Mouse (Mus musculus): Measurements from ENCODE around the gene Tspyl3.

The Tspyl3 gene

GRCm38 (mm10) chr2:153227959-153228358, 2.7 kb upstream of the Tspyl3 start:
- no peak for DNase-seq (ENCODE audit: low read depth, low spot score)

DNA sequence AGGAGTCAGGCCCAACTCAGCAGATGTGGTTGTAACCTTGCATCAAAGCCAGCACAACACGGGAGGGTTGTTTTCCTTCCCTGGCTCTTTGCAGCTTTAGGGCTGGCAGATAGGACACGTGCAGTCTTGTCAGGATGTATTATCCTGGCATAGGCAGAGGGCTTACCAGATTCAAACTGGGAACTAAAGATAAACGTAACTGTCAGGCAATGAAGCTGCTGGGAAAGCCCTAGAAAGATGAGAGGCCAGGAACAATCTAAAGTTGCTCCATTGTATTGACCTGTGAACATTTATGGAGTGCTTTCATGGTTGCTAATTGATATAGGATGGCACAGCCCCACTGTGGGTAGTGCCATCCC, 333 bp upstream of the Tspyl3 start:
- DNase-seq (ENCODE audit: low read depth, low spot score): no peak

DNA sequence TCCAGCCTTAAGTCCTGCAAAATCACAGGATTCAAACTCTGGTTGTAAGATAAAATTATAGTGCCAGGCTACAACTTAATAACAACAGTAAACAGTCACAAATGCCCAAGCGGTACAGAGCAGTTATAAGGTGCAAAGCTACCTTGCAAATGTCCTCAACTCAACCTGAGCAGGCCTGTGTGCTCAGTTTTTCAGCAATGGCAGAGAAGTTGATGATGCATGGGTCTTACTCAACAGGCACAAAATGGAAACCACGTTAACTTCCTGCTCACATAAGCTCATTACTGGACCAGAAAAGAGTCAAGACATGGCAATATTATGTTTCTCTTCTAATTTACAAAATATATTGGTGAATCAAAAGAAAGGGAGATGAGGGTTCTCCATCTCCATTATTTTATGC, 2.7 kb downstream of the Tspyl3 start:
- DNase-seq (ENCODE audit: low read depth, low spot score): no peak

- DNase-seq (ENCODE audit: low read depth, low spot score): no peak
These were observed 3.1 kb downstream of the Tspyl3 start for GRCm38 (mm10) chr2:153222130-153222529.

DNA sequence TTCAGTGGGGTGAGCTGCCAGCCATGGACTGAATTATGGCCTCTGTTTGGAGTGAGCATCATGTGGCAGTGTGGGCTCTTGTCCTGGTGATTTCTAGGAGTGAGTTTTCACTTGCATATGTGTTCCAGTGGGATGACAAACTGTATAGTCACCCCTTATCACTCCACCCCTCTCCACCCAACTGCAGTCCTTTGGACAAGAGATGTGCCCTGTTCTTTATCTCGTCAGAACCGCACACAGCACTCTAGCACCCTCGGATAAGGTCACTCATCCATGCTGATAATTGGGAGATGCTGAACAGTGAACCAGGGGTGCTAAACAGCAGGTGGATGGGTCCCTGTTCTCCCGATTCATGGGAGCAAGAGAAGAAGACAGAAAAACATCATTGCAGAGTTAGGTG, 3.6 kb downstream of the Tspyl3 start:
- DNase-seq (ENCODE audit: low read depth, low spot score): no peak

- no peak for DNase-seq (ENCODE audit: low read depth, low spot score)
These were observed 6.7 kb downstream of the Tspyl3 start for GRCm38 (mm10) chr2:153218516-153218915.

- no peak for DNase-seq (ENCODE audit: low read depth, low spot score)
These were observed 7.4 kb downstream of the Tspyl3 start for GRCm38 (mm10) chr2:153217826-153218340.

DNA sequence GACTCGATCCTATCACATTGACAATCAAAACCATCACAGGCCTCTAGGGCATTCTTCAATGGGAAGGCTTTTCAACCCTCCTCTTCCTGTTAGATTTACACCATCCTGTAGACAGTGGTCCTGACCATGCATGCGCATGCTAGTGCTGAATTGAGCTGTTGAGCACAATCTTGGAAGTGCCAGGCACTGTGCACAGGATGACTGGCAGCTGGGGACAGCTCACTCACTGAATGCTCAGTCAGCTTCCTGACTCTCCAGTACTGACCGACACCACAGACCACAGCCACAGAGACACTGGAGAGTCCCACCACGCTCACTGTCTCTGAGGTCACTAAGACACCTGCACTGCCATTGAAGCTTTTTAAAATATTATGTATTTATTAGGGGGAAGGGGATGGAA, 9.8 kb downstream of the Tspyl3 start:
- no peak for DNase-seq (ENCODE audit: low read depth, low spot score)

DNA sequence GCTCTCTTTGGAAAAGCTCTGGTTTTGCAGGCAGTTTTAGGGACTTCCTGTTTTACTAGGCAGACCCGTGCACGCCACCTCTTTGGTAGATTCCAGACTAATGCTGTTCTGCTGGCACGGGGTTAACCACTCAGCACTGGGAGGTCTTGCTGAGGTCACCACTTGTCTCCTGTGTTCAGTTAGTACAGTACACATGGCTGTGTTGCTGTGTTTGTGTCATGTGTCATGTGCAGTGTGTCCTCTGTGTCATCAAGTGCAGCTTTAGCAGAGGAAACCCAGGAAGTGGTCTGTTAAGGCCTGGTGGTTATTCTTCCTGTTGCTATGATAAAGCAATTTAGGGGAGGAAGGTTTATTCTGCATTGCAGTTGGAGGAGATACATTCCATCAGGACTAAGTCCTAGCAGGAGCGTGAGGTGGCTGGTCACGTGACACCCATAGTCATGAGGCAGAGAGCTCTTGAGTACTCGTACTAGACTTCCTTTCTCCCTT, 10.4 kb downstream of the Tspyl3 start:
- no peak for DNase-seq (ENCODE audit: low read depth, low spot score)

- DNase-seq (ENCODE audit: low read depth, low spot score): no peak
These were observed 11.9 kb downstream of the Tspyl3 start for GRCm38 (mm10) chr2:153213351-153213750.

GRCm38 (mm10) chr2:153211451-153211850, 13.8 kb downstream of the Tspyl3 start:
- no peak for DNase-seq (ENCODE audit: low read depth, low spot score)

GRCm38 (mm10) chr2:153209286-153209685, 16.0 kb downstream of the Tspyl3 start:
- no peak for DNase-seq (ENCODE audit: low read depth, low spot score)

GRCm38 (mm10) chr2:153208149-153208548, 17.1 kb downstream of the Tspyl3 start:
- DNase-seq (ENCODE audit: low read depth, low spot score): no peak

GRCm38 (mm10) chr2:153202766-153203165, 22.5 kb downstream of the Tspyl3 start:
- no peak for DNase-seq (ENCODE audit: low read depth, low spot score)

- DNase-seq (ENCODE audit: low read depth, low spot score): no peak
These were observed 26.1 kb downstream of the Tspyl3 start for GRCm38 (mm10) chr2:153199114-153199513.

GRCm38 (mm10) chr2:153198485-153198884, 26.8 kb downstream of the Tspyl3 start:
- DNase-seq (ENCODE audit: low read depth, low spot score): no peak

DNA sequence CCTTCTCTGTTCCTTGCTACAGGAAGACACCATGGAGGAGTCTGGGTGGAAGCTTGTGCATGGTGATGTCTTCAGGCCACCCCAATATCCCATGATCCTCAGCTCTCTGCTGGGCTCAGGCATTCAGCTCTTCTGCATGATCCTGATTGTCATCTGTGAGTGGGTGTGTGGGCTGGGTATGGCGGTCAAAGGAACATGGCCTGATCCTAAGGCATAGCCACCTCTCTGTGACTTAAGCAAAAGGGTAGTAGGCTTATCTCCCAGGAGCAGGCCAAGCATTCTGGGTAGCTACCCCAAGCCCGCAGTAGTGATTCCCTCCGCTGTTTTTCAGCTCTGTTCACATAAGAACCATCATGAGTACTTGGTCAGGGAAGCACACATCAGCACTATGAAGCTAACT, 31.0 kb downstream of the Tspyl3 start:
- no peak for DNase-seq (ENCODE audit: low read depth, low spot score)

- no peak for DNase-seq (ENCODE audit: low read depth, low spot score)
These were observed 34.0 kb downstream of the Tspyl3 start for GRCm38 (mm10) chr2:153191242-153191641.

- DNase-seq (ENCODE audit: low read depth, low spot score): no peak
These were observed 37.4 kb downstream of the Tspyl3 start for GRCm38 (mm10) chr2:153187848-153188247.

GRCm38 (mm10) chr2:153186176-153186591, 39.1 kb downstream of the Tspyl3 start:
- no peak for DNase-seq (ENCODE audit: low read depth, low spot score)

DNA sequence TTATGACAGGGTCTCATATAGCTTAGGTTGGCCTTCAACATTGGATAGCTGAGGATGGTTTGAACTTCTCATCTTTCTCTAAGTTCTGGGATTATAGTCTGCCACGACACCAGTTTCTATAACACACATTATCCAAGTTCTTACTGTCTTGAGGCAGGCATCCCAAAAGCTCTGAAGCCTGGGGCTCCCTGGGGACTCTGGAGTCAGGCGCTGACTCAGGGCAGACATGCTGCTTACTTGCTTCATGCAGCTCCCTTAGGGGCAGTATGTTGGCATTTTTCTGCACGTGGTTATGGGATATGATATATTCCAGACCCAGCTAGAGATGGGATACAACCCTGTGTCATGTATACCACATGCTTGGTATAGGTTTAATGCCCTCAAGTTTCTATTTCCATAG, 45.3 kb downstream of the Tspyl3 start:
- no peak for DNase-seq (ENCODE audit: low read depth, low spot score)

DNA sequence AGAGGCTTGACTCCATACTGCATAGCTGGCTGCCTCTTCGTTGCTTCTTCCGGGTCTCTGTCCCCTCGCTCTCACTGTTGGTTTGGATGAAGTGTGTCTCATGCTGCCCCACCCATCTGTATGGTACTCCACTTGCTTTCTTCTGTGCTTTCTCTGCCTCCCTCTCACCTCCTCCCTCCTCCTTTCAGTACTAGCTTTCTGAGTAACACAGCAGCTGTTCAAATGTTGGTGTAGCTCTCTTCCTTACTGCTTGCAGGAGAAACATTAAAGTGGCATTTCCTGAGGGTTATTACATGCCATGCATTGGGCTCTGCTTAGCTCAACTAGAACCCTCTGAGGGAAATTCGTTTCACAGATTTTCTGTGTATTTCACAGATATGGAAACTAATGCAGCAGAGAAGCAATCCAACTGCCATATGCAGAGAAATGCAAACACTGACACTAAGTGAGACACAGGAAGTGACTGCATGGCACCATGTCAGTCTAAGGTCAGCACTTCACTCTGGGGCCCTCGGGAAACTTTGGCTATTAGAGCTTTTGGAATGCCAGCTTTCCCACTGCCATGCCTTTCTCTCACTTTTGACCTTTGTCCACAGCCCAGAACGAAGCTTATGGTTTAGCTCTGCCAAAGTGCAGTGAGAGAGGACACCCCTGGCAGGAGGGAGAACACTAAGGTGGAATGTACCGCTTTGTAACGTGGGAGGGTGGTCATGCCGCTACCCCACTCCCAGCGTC, 45.9 kb downstream of the Tspyl3 start:
- DNase-seq (ENCODE audit: low read depth, low spot score): no peak

- no peak for DNase-seq (ENCODE audit: low read depth, low spot score)
These were observed 48.1 kb downstream of the Tspyl3 start for GRCm38 (mm10) chr2:153177188-153177587.

All from mesoderm, embryonic 11.5 days (tissue).